Comparison of ENCODE assay signal across 9 mouse cellular contexts in the genomic region with DNA sequence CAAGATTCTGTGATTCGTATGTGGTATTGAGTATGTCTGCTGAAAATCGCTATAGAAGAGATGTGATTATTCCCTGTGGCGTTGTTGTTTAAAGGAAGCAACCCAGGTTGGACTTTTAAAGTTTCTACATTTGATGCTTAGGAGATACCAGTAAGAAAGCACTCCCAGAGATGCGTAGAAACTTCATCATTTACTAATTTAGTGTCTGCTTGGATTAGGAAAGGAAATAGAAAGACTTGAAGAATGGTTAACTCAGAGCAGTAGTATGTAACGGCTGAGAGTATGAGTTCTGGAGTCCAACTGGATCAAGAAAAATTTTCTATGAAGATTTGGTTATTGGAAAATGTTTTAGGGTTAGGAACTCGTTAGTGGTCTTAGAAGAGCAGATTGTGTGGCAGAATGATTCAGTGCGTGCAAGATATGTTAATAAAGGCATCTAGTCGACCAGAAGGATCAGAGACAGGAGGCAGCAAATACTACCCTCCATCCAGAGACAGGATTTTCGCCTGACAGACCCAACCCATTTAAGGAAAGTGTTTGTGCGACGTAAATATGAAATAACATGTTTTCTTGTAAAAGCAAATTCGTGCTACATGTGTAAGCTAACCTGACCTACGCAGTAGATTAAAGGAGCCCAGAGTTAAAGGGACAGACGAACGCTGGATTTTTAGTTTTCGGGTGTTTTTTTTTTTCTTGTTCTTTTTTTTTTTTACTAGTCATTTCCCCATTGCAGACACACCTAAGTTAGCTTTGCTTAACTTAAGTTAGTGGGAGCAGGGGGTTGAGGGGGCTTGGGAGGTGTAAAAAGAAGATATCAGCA. TPM values are rescaled to one million over a fixed set of nuclear protein-coding genes. Genes with fewer than 3 reads are reported as not detected.
DNase-seq lines count a peak whose midpoint lies in the region; ATAC-seq and TF ChIP-seq lines count a peak whose summit lies in the region.
"Had no signal": no experiment of that assay in that cellular context is flagged by ENCODE, and none has a peak within 500 bp of the region (broad histone marks: within the 10 kb centered on the region; RNA-seq: fewer than 3 reads in every experiment).

No protein-coding gene starts in this region.

- peaks cover 33% of the 10 kb centered on the region for H3K36me3 ChIP-seq in lung, embryonic 14.5 days (ENCODE audit: insufficient read depth)
- H3K36me3 ChIP-seq in embryonic facial prominence, embryonic 11.5 days (replicated peaks; ENCODE audit: control insufficient read depth, insufficient read depth, low read depth, low read length) = peaks cover 7% of the 10 kb centered on the region
- peaks cover 8% of the 10 kb centered on the region; the same call in 1 of the 2 replicates for H3K36me3 ChIP-seq in intestine, embryonic 15.5 days
- peaks cover 8% of the 10 kb centered on the region; the same call in 1 of the 2 replicates for H3K36me3 ChIP-seq in neural tube, embryonic 14.5 days (ENCODE audit: control insufficient read depth, insufficient read depth, low read length)

- peaks cover 8% of the 10 kb centered on the region; the same call in 1 of the 2 replicates for H3K9me3 ChIP-seq in lung, embryonic 14.5 days (ENCODE audit: low read depth, low read length)
- H3K9me3 ChIP-seq in embryonic facial prominence, embryonic 11.5 days (replicated peaks; ENCODE audit: control insufficient read depth, low read length) = no peaks in the 10 kb centered on the region; the same call in 1 of the 2 replicates
- no peaks in the 10 kb centered on the region for H3K9me3 ChIP-seq in intestine, embryonic 15.5 days
- H3K9me3 ChIP-seq in neural tube, embryonic 14.5 days (ENCODE audit: control insufficient read depth, low read length) = no peaks in the 10 kb centered on the region

- H3K9ac ChIP-seq in lung, embryonic 14.5 days = peak overlapping the region; percentile 90
- H3K9ac ChIP-seq in embryonic facial prominence, embryonic 11.5 days (replicated peaks; ENCODE audit: low read length) = peak overlapping the region; percentile 91
- H3K9ac ChIP-seq in intestine, embryonic 15.5 days = peak overlapping the region; percentile 68
- peak overlapping the region; percentile 86 for H3K9ac ChIP-seq in neural tube, embryonic 14.5 days (replicated peaks; ENCODE audit: low read depth, low read length)

- WGBS in lung, embryonic 14.5 days = 67% methylated on average over 16 of the region's 16 CpGs
- 78% methylated on average over 16 of the region's 16 CpGs for WGBS in embryonic facial prominence, embryonic 11.5 days
- 65% methylated on average over 16 of the region's 16 CpGs for WGBS in intestine, embryonic 15.5 days
- 74% methylated on average over 16 of the region's 16 CpGs for WGBS in neural tube, embryonic 14.5 days

- no peak for ATAC-seq in lung, embryonic 14.5 days (ENCODE audit: insufficient read depth)
- no peak for ATAC-seq in embryonic facial prominence, embryonic 11.5 days (replicated peaks; ENCODE audit: insufficient number of reproducible peaks, low FRiP score, low TSS enrichment, low read depth)
- no peak for ATAC-seq in intestine, embryonic 15.5 days
- no peak for ATAC-seq in neural tube, embryonic 14.5 days (ENCODE audit: low read depth)

- no peaks in the 10 kb centered on the region for H3K27me3 ChIP-seq in lung, embryonic 14.5 days (ENCODE audit: insufficient read depth, low read length)
- H3K27me3 ChIP-seq in embryonic facial prominence, embryonic 11.5 days (ENCODE audit: control insufficient read depth, insufficient read depth, low read length) = no peaks in the 10 kb centered on the region
- no peaks in the 10 kb centered on the region for H3K27me3 ChIP-seq in intestine, embryonic 15.5 days (replicated peaks)
- no peaks in the 10 kb centered on the region for H3K27me3 ChIP-seq in neural tube, embryonic 14.5 days (ENCODE audit: control insufficient read depth, insufficient read depth, low read length)

- no peak for DNase-seq in lung, embryonic 14.5 days
- DNase-seq in lung, postnatal 36 days = no peak
- DNase-seq in embryonic facial prominence, embryonic 11.5 days (ENCODE audit: low spot score) = no peak
- no peak for DNase-seq in spleen, postnatal 10 days (ENCODE audit: low spot score in 2 of 2)
- no peak for DNase-seq in layer of hippocampus, postnatal 10 days (ENCODE audit: low spot score in 2 of 2)
- DNase-seq in right cerebral cortex, adult 18-20 months = no peak
- DNase-seq: spleen, adult 18-20 months had no signal

- H3K4me3 ChIP-seq in lung, embryonic 14.5 days (ENCODE audit: low read depth, low read length) = peak overlapping the region; percentile 67
- H3K4me3 ChIP-seq in embryonic facial prominence, embryonic 11.5 days (ENCODE audit: low read depth, low read length) = peak overlapping the region; percentile 56
- peak overlapping the region; percentile 60 for H3K4me3 ChIP-seq in intestine, embryonic 15.5 days (replicated peaks)
- H3K4me3 ChIP-seq in neural tube, embryonic 14.5 days (ENCODE audit: low read depth, low read length) = peak overlapping the region; percentile 63

- peak overlapping the region; percentile 93 for H3K4me2 ChIP-seq in lung, embryonic 14.5 days
- H3K4me2 ChIP-seq in embryonic facial prominence, embryonic 11.5 days (ENCODE audit: low read depth, low read length) = peak overlapping the region; percentile 89
- peak overlapping the region; percentile 88 for H3K4me2 ChIP-seq in intestine, embryonic 15.5 days (replicated peaks)
- peak overlapping the region; percentile 82 for H3K4me2 ChIP-seq in neural tube, embryonic 14.5 days (ENCODE audit: low read depth, low read length)

- TF ChIP-seq CTCF in lung, embryonic 14.5 days (IDR thresholded peaks at IDR 0.05; ENCODE audit: low read depth) = no peak

- peaks cover 7% of the 10 kb centered on the region for H3K4me1 ChIP-seq in lung, embryonic 14.5 days (ENCODE audit: insufficient read depth)
- peaks cover 3% of the 10 kb centered on the region for H3K4me1 ChIP-seq in embryonic facial prominence, embryonic 11.5 days (ENCODE audit: control insufficient read depth, insufficient read depth, low read length)
- H3K4me1 ChIP-seq in intestine, embryonic 15.5 days (replicated peaks) = peaks cover 13% of the 10 kb centered on the region
- H3K4me1 ChIP-seq in neural tube, embryonic 14.5 days (ENCODE audit: control insufficient read depth, insufficient read depth, low read length) = peaks cover 20% of the 10 kb centered on the region

- H3K27ac ChIP-seq in lung, embryonic 14.5 days (ENCODE audit: low read depth) = peak overlapping the region; percentile 99
- H3K27ac ChIP-seq in embryonic facial prominence, embryonic 11.5 days (replicated peaks; ENCODE audit: low read depth, low read length) = peak overlapping the region; percentile 97; the same call in 1 of the 2 replicates
- peak overlapping the region; percentile 97; the same call in 1 of the 2 replicates for H3K27ac ChIP-seq in intestine, embryonic 15.5 days
- peak overlapping the region; percentile 99 for H3K27ac ChIP-seq in neural tube, embryonic 14.5 days (ENCODE audit: low read depth, low read length)

RNA-seq across cellular contexts. Expression of a gene that starts 1.0 kb away (rescaled TPM):
- polyA plus RNA-seq in lung, embryonic 14.5 days (2014; fragmentation: Nextera tagmentation; extraction: Ambion mirVana) = 21.6 and 21.8 TPM in 2 replicates
- 23.0 and 25.2 TPM in 2 replicates for polyA plus RNA-seq in embryonic facial prominence, embryonic 11.5 days (2014; fragmentation: Nextera tagmentation; extraction: Ambion mirVana)
- 19.4 and 20.0 TPM in 2 replicates for polyA plus RNA-seq in intestine, embryonic 15.5 days (2015; fragmentation: Nextera tagmentation; extraction: Ambion mirVana)
- 20.0 and 21.1 TPM in 2 replicates for polyA plus RNA-seq in neural tube, embryonic 14.5 days (2014; fragmentation: Nextera tagmentation; extraction: Ambion mirVana)
- 1 to 10 TPM; 6.7 to 7.5 TPM for total RNA-seq in layer of hippocampus, postnatal 10 days (2021)

RNA-seq across cellular contexts. Expression of a gene that starts 1.2 kb away (rescaled TPM):
- polyA plus RNA-seq in lung, embryonic 14.5 days (2014; fragmentation: Nextera tagmentation; extraction: Ambion mirVana) = 18.8 and 21.4 TPM in 2 replicates
- 28.2 and 29.0 TPM in 2 replicates for polyA plus RNA-seq in embryonic facial prominence, embryonic 11.5 days (2014; fragmentation: Nextera tagmentation; extraction: Ambion mirVana)
- polyA plus RNA-seq in intestine, embryonic 15.5 days (2015; fragmentation: Nextera tagmentation; extraction: Ambion mirVana) = 17.7 and 18.2 TPM in 2 replicates
- 33.0 and 34.3 TPM in 2 replicates for polyA plus RNA-seq in neural tube, embryonic 14.5 days (2014; fragmentation: Nextera tagmentation; extraction: Ambion mirVana)
- 10 to 100 TPM; 15.1 to 15.3 TPM for total RNA-seq in layer of hippocampus, postnatal 10 days (2021)

RNA-seq across cellular contexts. Expression of a gene that starts 29.0 kb away (rescaled TPM):
- 51.9 and 58.0 TPM in 2 replicates for polyA plus RNA-seq in lung, embryonic 14.5 days (2014; fragmentation: Nextera tagmentation; extraction: Ambion mirVana)
- polyA plus RNA-seq in embryonic facial prominence, embryonic 11.5 days (2014; fragmentation: Nextera tagmentation; extraction: Ambion mirVana) = 60.7 and 65.1 TPM in 2 replicates
- polyA plus RNA-seq in intestine, embryonic 15.5 days (2015; fragmentation: Nextera tagmentation; extraction: Ambion mirVana) = 38.2 and 44.2 TPM in 2 replicates
- 44.3 and 56.5 TPM in 2 replicates for polyA plus RNA-seq in neural tube, embryonic 14.5 days (2014; fragmentation: Nextera tagmentation; extraction: Ambion mirVana)
- 10 to 100 TPM; 29.2 to 31.9 TPM for total RNA-seq in layer of hippocampus, postnatal 10 days (2021)

RNA-seq across cellular contexts. Expression of a gene that starts 29.5 kb away (rescaled TPM):
- polyA plus RNA-seq in lung, embryonic 14.5 days (2014; fragmentation: Nextera tagmentation; extraction: Ambion mirVana) = 9.7 and 10.8 TPM in 2 replicates
- 10.2 and 13.6 TPM in 2 replicates for polyA plus RNA-seq in embryonic facial prominence, embryonic 11.5 days (2014; fragmentation: Nextera tagmentation; extraction: Ambion mirVana)
- 8.6 and 8.9 TPM in 2 replicates for polyA plus RNA-seq in intestine, embryonic 15.5 days (2015; fragmentation: Nextera tagmentation; extraction: Ambion mirVana)
- 7.7 and 9.2 TPM in 2 replicates for polyA plus RNA-seq in neural tube, embryonic 14.5 days (2014; fragmentation: Nextera tagmentation; extraction: Ambion mirVana)
- total RNA-seq in layer of hippocampus, postnatal 10 days (2021) = 1 to 10 TPM; 6.5 to 7.9 TPM

RNA-seq across cellular contexts. Expression of a gene that starts 31.8 kb away (rescaled TPM):
- polyA plus RNA-seq in lung, embryonic 14.5 days (2014; fragmentation: Nextera tagmentation; extraction: Ambion mirVana) = not detected in 2 replicates
- not detected in 2 replicates for polyA plus RNA-seq in embryonic facial prominence, embryonic 11.5 days (2014; fragmentation: Nextera tagmentation; extraction: Ambion mirVana)
- polyA plus RNA-seq in intestine, embryonic 15.5 days (2015; fragmentation: Nextera tagmentation; extraction: Ambion mirVana) = 0.20 and 0.23 TPM in 2 replicates
- not detected in 2 replicates for polyA plus RNA-seq in neural tube, embryonic 14.5 days (2014; fragmentation: Nextera tagmentation; extraction: Ambion mirVana)
- under 1 TPM in 1 of 2 experiments, not detected in 1; 0.16 TPM for total RNA-seq in layer of hippocampus, postnatal 10 days (2021)
